Mouse (Mus musculus) mouse trophoblast stem cell (cell line): ENCODE measurements at regions not wholly inside any gene's neighbourhood (a gene's known extent, or its start where the extent isn't known, plus 50 kb on each side); places are given as distances from the start of the nearest gene placed in this dataset.

Experiments used
- in situ Hi-C, 2 experiments: fragments of 300-500 bp; cut with MseI, MboI; formaldehyde crosslinking; loops; 2 replicates in 1 of 2; 3 replicates in 1 of 2; pipeline ENCODE4 v1.15.1; 2025

DNA sequence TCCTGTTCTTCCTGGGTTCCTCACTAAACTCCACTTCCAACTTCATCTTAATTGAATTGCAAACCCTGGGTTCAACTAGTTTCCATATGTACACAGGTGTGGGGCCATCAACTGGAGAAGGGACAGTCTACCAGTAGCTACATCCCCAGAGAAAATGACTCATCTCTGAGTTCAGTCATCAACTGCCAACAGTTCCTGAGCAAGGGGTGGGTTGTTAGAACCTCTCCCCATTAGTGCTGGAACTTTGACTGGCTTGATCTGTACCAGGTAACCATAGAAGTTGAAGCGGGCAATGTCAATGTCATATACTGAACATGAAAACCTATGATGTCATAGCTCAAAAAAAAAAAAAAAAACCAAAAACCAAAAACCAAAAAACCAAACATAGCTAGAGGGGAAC lies 69.8 kb downstream of the Gm21750 start:
- in situ Hi-C loops: no loop called here

GRCm38 (mm10) chr14:73732161-73732560 lies 71.1 kb downstream of the Gm21750 start:
- in situ Hi-C loops: no loop called here

GRCm38 (mm10) chr14:73750790-73751189 lies 89.8 kb downstream of the Gm21750 start:
- in situ Hi-C loops: no loop called here

GRCm38 (mm10) chr14:73759986-73760385 lies 99.0 kb downstream of the Gm21750 start:
- in situ Hi-C loops: no loop called here

GRCm38 (mm10) chr14:73772964-73773363 lies 111.9 kb downstream of the Gm21750 start:
- in situ Hi-C loops: no loop called here

- in situ Hi-C loops: no loop called here
These were observed 112.8 kb downstream of the Gm21750 start for GRCm38 (mm10) chr14:73773810-73774209.

DNA sequence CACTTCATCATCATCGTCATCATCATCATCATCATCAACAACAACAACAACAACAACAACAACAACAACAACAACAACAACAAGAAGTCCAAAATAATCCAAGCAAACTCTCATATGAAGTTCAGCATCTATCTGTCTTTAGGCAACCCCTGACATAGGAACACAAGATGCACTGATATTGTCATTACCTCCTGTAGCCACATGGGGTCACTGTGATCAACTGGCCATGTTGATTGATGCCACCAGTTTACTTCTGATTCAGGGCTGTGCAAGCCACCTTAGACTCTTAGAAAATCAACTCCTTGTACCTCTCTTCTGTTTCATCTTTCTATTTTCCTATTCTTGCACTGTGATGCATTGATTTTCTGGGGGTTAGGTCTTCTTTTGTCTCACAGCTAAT lies 115.0 kb downstream of the Gm21750 start:
- in situ Hi-C loops: loop anchor here in 1 of 2 experiments (5.0 kb wide), 1 partner anchor 931 kb away; no protein-coding TSS in a partner anchor

- in situ Hi-C loops: no loop called here
These were observed 146.1 kb downstream of the Gm21750 start for GRCm38 (mm10) chr14:73807169-73807568.

- in situ Hi-C loops: no loop called here
These were observed 177.9 kb downstream of the Gm21750 start for GRCm38 (mm10) chr14:73838890-73839289.

- in situ Hi-C loops: no loop called here
These were observed 200.8 kb downstream of the Gm21750 start for GRCm38 (mm10) chr14:73861782-73862181.

DNA sequence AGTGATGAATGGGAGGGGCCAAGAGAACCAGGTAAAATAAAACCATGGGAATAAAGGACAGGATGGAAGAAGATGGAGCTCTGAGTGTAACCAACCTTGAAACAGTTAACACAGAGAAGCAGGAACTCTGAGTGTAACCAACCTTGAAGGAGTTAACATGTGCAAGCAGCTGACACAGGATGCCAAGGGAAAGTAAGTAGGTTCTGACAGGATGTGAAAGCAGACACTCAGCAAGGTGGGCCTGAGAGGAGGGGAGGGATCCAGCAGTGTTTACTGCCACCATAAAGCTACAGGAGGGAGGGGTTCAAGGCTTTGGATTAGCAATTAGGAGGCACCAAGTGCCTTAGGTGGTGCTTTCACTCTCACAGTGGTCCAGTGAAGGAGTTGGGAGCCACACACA lies 213.3 kb downstream of the Gm21750 start:
- in situ Hi-C loops: no loop called here

DNA sequence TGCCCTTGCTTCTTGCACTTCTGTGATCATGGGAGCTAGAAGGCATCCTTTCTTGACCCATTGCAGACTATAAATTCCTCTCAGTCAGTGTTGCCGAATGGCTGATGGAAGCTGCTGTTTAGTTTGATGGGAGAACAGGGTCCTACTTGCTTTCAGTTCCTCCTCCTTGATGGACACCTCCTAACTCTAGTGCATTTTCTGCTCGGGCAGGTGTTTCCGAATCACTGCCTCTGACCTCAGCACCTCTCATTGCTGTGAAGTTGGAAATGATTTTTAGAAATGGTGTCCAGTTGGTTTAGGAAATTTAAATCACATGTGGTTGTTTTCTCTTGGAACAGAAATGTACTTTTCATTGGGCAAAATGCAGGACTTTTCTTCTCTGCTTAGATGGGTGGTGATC lies 214.9 kb downstream of the Gm21750 start:
- in situ Hi-C loops: no loop called here

DNA sequence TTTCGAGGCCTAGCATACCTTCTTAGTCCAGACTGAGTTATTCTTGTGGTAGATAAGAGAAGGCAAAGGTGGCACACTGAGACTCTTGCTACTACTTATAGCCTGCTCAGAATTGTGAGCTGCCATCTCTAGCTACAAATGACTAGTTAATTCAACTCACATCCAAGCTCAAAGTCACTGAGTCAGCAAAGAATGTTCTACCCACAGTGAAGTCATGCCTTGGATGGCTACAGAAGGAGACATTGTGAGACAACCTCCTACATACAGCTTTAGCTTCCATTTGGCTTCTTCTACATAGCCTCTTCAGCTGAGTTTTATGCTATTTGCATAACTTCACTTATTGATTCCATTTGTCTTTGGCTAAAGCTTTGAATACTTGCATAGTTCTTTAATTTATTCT lies 217.2 kb downstream of the Gm21750 start:
- in situ Hi-C loops: no loop called here

GRCm38 (mm10) chr14:73878866-73879419 lies 217.9 kb downstream of the Gm21750 start:
- in situ Hi-C loops: no loop called here

DNA sequence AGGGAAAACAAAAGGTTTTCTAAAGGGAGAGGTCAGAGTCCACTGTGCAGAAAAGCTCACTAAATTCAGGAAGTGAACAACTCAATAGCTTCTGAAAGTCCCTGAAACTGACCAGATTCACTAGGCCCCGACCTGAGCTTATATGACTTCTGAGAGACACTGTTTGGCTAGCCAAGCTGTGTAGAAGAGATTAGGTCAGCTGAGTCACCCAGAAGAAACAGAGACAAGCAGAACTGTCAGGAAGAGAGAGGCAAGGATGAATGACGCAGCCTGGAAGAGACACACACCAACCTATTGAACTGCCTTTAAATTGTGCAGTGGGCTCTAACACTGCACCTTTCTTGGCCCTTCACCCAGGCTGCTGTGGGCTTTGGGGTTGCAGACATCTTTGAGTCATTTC lies 230.4 kb downstream of the Gm21750 start:
- in situ Hi-C loops: no loop called here

- in situ Hi-C loops: no loop called here
These were observed 233.8 kb downstream of the Gm21750 start for GRCm38 (mm10) chr14:73894844-73895243.

GRCm38 (mm10) chr14:73895266-73895665 lies 234.2 kb downstream of the Gm21750 start:
- in situ Hi-C loops: no loop called here

GRCm38 (mm10) chr14:73899078-73899477 lies 238.1 kb downstream of the Gm21750 start:
- in situ Hi-C loops: no loop called here

- in situ Hi-C loops: no loop called here
These were observed 241.2 kb downstream of the Gm21750 start for GRCm38 (mm10) chr14:73902085-73902713.

DNA sequence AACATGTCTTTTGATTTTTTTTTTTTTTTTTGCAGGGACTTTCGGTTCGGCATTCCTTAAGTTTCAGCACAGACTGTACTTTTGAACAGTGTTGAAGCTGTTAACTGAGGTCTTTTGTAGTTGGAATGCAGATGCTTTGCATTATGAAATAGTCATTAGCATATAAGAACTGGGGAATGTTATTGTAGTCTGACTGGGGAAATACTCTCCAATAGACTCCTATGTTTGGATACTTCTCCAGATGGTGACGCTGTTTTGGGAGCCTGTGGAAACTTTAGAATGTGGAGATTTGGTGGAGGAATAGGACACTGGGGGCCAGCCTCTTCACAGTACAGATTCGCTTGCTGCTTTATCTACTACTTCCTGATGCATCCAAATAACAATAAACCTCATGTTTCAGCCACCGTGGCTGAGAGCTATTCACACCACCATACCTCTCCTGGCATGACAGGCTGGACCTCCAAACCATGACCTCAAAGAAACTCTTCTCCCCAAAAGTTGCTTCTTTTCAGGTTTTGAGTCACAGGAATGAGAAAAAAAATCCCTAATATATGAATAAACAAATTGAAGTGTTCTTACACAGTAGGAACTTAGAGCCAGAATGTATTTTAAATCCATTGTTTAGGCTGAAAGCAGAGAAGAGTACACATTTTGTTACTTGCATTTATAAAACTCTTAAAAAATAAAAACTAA lies 252.9 kb downstream of the Gm21750 start:
- in situ Hi-C loops: no loop called here

GRCm38 (mm10) chr14:73915990-73916389 lies 255.0 kb downstream of the Gm21750 start:
- in situ Hi-C loops: no loop called here

DNA sequence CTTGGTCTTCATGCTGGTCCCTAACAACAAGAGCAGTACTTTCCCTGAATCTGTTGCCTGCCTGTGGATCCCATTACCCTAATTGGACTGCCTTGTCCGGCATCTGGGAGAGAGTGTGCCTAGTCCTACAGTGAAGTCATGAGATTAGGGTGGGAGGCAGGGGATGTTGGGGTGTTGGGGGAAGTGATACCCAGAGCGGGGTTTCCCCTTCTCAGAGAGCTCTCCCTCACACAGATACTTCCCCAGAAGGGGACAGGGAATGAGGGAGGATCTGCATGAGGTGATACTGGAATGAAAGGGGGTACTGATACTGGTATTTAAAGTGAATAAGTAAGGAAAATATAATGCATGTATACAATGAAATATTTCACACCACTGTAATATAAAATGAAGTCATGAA lies 270.1 kb downstream of the Gm21750 start:
- in situ Hi-C loops: no loop called here

DNA sequence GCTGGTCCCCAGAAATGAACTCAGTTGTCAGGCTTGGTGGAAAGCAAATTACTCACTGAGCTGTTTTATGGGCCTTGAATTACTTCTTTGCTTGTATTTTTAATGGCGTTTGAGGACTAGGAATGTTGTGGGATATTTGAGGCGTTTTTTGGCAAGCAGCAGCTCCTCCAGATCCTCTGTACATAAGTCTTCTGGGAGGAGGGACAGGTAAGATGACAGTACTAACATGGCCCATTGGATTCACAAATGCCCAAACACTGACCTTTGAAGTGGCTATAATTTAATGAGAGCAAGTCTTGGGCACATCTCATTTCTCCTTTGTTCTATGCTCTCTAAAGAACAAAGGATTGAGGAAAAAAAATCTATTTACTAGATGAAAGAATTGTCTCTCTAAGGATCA lies 286.3 kb downstream of the Gm21750 start:
- in situ Hi-C loops: no loop called here
